Mouse (Mus musculus): ENCODE measurements around the gene Itgam.
"Not testable (repeated sequence)": the region's sequence is repeated elsewhere in the genome, so short reads cannot be mapped to it uniquely, and the experiment has no call there.

Itgam gene

DNA sequence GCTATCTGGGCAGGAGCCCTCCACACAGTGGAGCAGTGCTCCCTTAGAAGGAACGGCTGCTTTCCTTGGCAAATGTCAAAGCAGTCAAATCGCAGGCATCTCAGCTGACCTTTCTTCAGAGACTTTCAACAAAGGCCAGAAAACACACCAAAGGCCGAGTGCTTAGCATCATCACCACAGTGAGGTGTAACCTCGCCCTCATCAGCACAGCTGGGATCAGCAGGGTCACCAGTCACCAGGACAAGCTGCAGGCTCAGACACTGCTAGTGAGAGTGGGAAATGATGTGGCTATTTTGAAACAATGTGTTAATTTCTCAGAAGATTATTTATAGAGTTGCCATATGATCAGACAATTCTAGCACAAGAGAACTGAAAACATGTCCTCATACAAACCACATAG, 74.5 kb downstream of the Itgam start:
- no peak for DNase-seq

DNA sequence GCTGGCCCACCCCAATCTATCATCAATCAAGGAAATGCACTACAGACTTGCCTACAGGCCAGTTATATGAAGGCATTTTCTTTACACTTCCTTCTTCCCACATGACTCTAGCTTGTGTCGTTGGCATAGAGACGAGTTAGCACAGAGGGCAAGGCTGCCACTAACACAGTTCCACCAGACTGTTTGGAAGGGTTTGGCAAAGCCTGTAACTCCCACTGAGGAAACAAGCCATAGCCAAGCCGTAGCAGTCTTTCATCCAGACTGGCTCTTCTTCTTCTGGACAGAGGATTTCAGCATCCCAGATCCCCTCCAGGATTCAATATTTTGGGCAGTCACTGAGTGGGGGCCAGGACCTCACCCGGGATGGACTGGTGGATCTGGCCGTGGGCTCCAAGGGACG, 77.2 kb downstream of the Itgam start:
- DNase-seq, result no peak

DNA sequence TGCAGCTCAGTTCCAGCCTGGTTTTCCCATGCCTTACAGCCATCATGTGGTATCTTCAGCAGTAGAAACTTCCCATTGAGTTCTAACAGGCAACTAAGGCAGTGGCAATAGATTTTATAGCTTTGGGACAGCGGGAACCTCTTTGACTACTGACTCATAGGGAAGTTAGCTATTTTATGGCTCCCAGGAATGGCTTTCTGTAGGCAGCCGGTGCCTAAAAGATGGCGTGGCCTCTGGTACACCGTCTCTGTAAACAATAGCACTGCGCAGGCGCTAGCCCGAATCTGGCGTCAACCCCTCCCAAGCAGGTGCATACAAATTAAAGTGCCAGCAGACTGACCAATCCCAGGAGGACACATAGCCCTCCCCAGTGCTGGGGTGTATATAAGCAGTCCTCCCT, 88.5 kb downstream of the Itgam start:
- DNase-seq, result no peak

DNA sequence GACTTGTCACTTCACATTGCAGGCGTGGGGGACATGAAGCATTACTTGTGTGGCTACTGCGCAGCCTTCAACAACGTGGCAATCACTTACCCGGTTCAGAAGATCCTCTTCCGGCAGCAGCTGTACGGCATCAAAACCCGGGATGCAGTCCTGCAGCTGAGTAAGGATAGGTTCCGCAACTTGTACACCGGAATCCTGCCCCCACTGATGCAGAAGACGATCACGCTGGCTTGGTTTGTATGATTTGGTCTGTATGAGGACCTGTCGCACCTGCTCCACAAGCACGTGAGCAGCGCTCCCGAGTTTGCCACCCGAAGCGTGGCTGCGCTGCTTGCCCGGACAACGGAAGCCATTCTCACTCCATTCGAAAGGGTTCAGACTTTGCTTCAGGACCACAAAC, 91.6 kb downstream of the Itgam start, which contains the start of gene Itgad:
Gene Itgad, plus strand, starts transcription at position 301 of the 400 bp plus-strand sequence.
- no peak for DNase-seq

DNA sequence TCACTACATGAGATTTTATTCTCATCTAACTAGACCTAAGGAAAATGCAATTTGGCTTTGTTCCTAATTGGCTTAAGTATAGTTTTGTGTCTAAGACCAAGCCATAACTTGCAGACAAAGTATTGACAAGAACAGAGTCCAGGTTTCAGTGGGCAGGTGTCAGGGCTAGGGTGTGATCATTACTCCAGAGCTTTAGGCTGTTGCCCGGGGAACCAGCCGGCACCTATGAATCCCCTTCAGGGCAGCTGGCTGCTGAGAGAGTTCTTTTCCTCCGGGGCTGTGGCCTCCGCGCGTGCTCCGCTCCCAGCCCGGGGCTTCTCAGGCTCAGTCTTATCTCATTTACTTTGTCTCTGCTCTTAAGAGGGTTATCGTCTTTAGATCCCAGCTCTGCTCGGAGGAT, 92.5 kb downstream of the Itgam start:
- no peak for DNase-seq

DNA sequence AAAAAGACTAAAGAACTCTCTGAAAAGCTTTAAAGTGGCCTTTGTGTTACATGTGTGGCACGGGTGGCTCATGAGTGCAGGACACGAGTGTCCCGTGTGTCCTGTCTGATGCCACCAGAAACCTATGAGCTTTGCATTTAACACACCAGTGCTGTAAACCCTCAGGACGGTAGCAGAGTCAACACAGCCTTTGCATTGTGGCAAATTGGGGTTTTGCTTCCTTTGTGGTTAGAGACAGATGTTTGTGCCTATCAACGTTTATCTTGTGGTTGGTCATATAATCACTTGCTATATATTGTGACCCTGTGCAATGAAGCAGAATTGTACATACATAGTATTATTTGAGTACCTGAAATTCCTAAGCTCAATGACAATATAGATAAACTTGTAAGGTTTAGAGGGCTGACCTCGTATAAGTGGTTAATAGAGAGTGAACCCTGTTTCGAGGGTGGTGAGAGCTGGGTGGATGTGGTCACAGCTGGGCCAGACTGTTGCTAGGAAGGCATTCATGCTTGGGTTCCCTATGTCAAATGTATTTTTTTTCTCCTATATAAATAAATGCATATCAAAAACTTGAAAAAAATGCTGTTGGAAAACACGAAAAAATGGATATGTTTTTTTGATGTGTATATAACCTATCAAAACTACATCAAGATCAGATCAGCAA, 96.4 kb downstream of the Itgam start:
- not testable (repeated sequence) for DNase-seq

DNA sequence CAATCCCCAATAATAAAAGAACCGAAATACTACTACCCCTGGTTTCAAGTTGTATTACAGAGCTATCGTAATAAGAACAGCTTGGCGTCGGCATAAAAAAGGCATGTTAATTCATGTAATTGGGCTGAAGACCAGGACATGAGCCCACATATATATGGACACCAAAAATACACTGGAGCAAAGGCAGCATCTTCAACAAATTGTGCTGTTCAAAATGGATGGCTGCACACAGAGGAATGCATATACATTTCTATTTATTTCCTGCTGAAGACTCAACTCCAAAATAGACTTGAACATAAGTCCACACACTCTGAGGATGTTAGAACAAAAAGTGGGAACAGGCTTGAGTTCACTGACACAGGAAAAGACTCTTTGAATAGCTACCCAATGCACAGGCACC, 101.6 kb downstream of the Itgam start:
- DNase-seq, result no peak

DNA sequence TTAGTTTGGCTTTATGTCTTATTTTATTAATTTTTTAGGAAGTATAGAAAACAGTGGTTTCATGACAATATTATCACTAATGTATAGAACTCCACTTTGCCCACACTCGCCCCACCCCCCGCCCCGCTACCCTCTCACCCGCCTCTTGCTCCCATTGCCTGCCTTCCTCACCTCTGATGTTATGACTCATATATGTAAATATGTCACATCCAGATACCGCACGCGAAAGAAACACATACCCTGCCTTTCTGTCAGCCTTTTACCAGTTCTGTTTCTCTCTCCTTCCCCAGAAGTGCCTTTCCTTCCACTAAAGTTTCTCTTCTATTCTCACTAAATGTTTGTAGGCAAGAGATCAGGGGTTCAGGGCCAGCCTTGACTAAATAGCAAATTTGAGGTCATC, 104.0 kb downstream of the Itgam start:
- DNase-seq, result no peak
